Mouse (Mus musculus) intestine, postnatal 0 days (tissue): ENCODE results near the gene Plcb4. TPM values are rescaled to one million over a fixed set of nuclear protein-coding genes. Genes with fewer than 3 reads are reported as not detected.
A peak's percentile ranks its signal among the peaks of the same experiment; 100 is the strongest.
"Not testable (repeated sequence)": the region's sequence is repeated elsewhere in the genome, so short reads cannot be mapped to it uniquely, and the experiment has no call there.

Experiments
- ATAC-seq: fragments of 200-750 bp; cut with Nextera tagmentation; 2 replicates; pipeline ENCODE4 v1.8.0; 2017; ENCODE audit warnings: mild to moderate bottlenecking, moderate TSS enrichment, moderate library complexity
- H3K27ac ChIP-seq: fragments of 300-500 bp; sonication (generic); 2 replicates; pipeline ENCODE4 v1.5.1; 2014; ENCODE audit warnings: mild to moderate bottlenecking, low read depth, low read length, moderate library complexity
- H3K27me3 ChIP-seq: fragments of 300-500 bp; sonication (generic); replicated peaks from 2 replicates; pipeline ENCODE4 v1.6.1; 2014; ENCODE audit warnings: low read length, mixed read lengths; ENCODE audit not compliant: control insufficient read depth, insufficient read depth
- H3K36me3 ChIP-seq: fragments of 300-500 bp; sonication (generic); 2 replicates; pipeline ENCODE4 v1.6.1; 2014; ENCODE audit warnings: mild to moderate bottlenecking, moderate library complexity; ENCODE audit not compliant: control insufficient read depth, insufficient read depth
- H3K4me1 ChIP-seq: fragments of 300-500 bp; sonication (generic); replicated peaks from 2 replicates; pipeline ENCODE4 v1.6.1; 2014; ENCODE audit warnings: antibody characterized with exemption, low read length, mixed read lengths; ENCODE audit not compliant: control insufficient read depth, insufficient read depth
- H3K4me2 ChIP-seq: fragments of 300-500 bp; sonication (generic); replicated peaks from 2 replicates; pipeline ENCODE4 v1.6.1; 2014; ENCODE audit warnings: low read depth, mild to moderate bottlenecking, moderate library complexity
- H3K4me3 ChIP-seq: fragments of 300-500 bp; sonication (generic); 2 replicates; pipeline ENCODE4 v1.5.1; 2014; ENCODE audit warnings: low read depth, low read length
- H3K9ac ChIP-seq: fragments of 300-500 bp; sonication (generic); 2 replicates; pipeline ENCODE4 v1.6.1; 2014; ENCODE audit warnings: mild to moderate bottlenecking, low read depth, low read length
- H3K9me3 ChIP-seq: fragments of 300-500 bp; sonication (generic); 2 replicates; pipeline ENCODE4 v1.6.1; 2016; ENCODE audit warnings: mixed run types; ENCODE audit not compliant: control insufficient read depth
- CTCF ChIP-seq: sonication (generic); IDR thresholded peaks from 2 replicates; pipeline ENCODE4 v1.5.1; 2016; ENCODE audit warnings: low read depth, mild to moderate bottlenecking, control low read depth, antibody characterized with exemption, moderate library complexity
- WGBS: fragments of 180-500 bp; shearing (Covaris S2); extraction: QIAGEN DNeasy Blood & Tissue Kit; methylation state at CpG from one replicate; pipeline ENCODE4 v1.1.7; 2014; 5-methylcytosine and 5-hydroxymethylcytosine counted together
- polyA plus RNA-seq: library from polyadenylated mRNA; unstranded; fragments of >200 nt; fragmentation: Nextera tagmentation; extraction: Ambion mirVana; gene quantifications from 2 replicates; pipeline ENCODE4 v1.2.1, GENCODE M21; 2015

Plcb4 gene
- polyA plus RNA-seq, 1 experiment from 2014 or later = 5.5 TPM

DNA sequence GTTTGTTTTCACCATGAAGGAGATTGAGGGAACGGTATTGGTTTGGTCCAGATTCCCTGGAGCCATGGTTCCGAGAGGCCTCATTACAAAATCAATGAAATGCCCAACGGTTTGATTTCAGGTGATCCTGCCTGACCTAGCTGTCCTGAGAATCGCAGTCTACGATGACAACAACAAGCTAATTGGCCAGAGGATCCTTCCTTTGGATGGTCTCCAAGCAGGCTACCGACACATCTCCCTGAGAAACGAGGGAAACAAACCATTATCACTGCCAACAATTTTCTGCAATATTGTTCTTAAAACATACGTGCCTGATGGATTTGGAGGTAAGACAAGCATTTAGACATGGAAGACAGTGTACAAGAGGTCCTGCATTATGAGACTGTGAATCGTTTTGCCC is 317.2 kb downstream of the Plcb4 start:
- H3K27me3 ChIP-seq = no peaks in the 10 kb centered on the region
- no peak overlapping the region for H3K27ac ChIP-seq
- no peak overlapping the region for H3K4me2 ChIP-seq
- no peak overlapping the region for H3K4me3 ChIP-seq
- no peaks in the 10 kb centered on the region for H3K4me1 ChIP-seq
- no peaks in the 10 kb centered on the region for H3K9me3 ChIP-seq
- no peak for TF ChIP-seq CTCF
- 89% methylated on average over 9 of the region's 9 CpGs for WGBS
- ATAC-seq = no peak
- H3K9ac ChIP-seq = no peak overlapping the region
- no peaks in the 10 kb centered on the region for H3K36me3 ChIP-seq

DNA sequence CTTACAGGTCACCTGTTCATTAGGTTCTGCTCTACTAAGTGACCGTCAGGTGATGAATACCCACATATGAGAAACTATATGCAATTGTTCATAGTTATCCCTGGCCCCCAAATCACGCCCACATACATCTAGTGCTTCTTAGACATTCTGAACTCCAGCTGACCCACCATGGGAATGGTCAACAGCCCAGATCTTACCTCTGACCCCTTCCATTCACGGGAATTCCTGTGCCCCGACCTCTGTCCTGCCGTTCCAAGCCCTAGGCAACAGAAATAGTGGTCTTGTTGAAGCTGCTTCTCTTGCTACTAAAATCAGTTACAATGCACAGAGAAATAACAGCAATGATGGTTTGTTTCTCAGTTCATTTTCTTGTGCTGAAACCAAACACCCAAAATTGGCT is 320.0 kb downstream of the Plcb4 start:
- no peaks in the 10 kb centered on the region for H3K36me3 ChIP-seq
- H3K9me3 ChIP-seq = no peaks in the 10 kb centered on the region
- no peaks in the 10 kb centered on the region for H3K27me3 ChIP-seq
- H3K4me2 ChIP-seq = no peak overlapping the region
- no peaks in the 10 kb centered on the region for H3K4me1 ChIP-seq
- H3K9ac ChIP-seq = no peak overlapping the region
- TF ChIP-seq CTCF = no peak
- no peak overlapping the region for H3K27ac ChIP-seq
- 69% methylated on average over 5 of the region's 5 CpGs for WGBS
- no peak for ATAC-seq
- H3K4me3 ChIP-seq = no peak overlapping the region

DNA sequence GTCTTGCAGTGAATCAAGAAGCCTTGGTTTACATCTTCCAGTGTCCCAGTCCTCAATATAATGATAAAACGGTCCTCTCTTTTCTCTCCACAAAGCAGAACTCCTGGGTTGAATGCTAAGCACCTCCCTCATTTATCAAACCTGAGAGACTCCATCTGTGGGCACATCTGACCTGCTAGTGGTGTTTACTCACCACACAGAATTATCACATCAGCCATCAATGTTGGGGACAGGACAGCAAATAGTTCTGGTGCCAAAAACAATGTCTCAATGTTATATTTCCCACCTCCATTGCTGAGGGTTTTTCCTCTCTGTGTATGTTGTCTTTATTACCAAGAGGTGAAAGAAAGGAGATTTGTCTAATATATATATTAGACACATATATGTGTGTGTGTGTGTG is 321.6 kb downstream of the Plcb4 start:
- Histone ChIP-seq H3K4me3 (no peak overlapping the region), H3K4me1 (no peaks in the 10 kb centered on the region), H3K36me3 (no peaks in the 10 kb centered on the region), H3K4me2 (no peak overlapping the region), H3K27ac (no peak overlapping the region), H3K9me3 (no peaks in the 10 kb centered on the region), H3K9ac (no peak overlapping the region), H3K27me3 (no peaks in the 10 kb centered on the region)
- 31% methylated on average over 1 of the region's 1 CpGs for WGBS
- no peak for ATAC-seq
- TF ChIP-seq CTCF = no peak

DNA sequence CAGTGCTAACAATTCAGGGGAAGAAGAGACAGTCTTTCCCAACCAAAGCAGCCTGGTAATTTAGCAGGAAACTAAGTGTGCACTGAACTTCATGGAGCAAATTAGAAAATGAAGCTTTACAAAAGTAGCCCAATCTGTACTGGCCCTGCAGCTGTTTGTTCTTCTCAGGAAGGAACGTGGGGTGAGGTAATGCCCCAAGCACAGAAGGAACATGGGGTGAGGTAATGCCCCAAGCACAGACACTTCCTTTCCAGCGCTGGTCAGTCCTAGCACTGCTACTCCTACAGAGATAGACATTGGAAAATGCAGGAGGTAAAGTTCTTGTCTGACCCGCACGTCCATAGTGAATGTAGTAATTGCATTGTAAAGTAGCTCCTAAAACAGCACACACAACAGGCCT is 325.2 kb downstream of the Plcb4 start:
- Histone ChIP-seq H3K4me2 (no peak overlapping the region), H3K27ac (no peak overlapping the region), H3K9me3 (no peaks in the 10 kb centered on the region), H3K27me3 (no peaks in the 10 kb centered on the region), H3K9ac (no peak overlapping the region), H3K4me3 (no peak overlapping the region), H3K36me3 (no peaks in the 10 kb centered on the region), H3K4me1 (no peaks in the 10 kb centered on the region)
- 79% methylated on average over 4 of the region's 4 CpGs for WGBS
- no peak for TF ChIP-seq CTCF
- ATAC-seq = no peak

DNA sequence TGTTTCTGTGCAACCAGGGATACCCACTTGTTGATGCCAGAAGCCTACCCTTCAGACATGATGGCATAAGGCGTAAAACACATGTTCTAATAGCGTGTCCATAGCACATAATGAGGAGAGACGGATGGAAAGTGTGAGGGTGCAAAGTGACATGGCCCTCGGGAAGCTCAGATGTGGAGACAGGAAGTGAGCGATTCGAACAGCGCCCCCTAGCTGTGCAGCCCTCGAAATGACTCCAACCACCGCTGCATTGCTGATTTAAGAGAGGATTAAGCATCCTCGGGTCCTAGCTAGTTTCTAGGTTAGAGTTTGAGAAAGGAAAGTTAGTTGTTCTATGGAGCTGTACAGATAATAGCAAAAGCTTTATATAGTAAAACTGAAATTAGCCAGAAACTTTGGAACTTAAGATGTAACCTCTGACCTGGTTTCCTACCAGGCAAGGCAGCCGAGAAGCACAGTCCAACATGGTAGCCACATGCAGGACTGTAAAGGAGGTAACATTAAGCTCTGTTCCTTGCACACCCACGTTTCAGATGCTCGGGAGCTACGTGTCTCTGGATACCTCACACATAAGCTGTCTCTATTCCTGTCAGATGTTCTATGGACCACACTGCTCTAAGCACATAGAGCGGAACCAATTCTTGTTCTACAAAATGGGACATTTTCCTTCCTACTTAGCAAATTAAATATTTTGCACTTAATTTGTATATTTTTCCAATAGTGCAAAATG is 326.9 kb downstream of the Plcb4 start:
- WGBS = 85% methylated on average over 15 of the region's 15 CpGs

DNA sequence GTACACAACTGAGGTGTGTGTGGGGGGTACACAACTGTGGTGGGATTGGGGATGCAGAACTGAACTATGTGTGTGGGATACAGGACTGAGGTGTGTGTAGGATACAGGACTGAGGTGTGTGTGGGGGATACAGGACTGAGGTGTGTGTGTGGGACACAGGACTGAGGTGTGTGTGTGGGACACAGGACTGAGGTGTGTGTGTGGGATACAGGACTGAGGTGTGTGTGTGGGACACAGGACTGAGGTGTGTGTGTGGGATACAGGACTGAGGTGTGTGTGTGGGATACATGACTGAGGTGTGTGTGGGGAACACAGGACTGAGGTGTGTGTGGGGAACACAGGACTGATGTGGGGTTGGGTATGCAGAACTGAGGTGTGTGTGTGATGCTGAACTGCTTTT is 329.7 kb downstream of the Plcb4 start:
- H3K36me3 ChIP-seq, H3K27me3 ChIP-seq, H3K9ac ChIP-seq, H3K4me2 ChIP-seq, ATAC-seq, H3K27ac ChIP-seq, H3K9me3 ChIP-seq, H3K4me3 ChIP-seq, H3K4me1 ChIP-seq: not testable (repeated sequence)

More for the DNA sequence above, 326.9 kb downstream of the Plcb4 start:
- no peak for ATAC-seq
- Histone ChIP-seq H3K4me3 (no peak overlapping the region), H3K27ac (no peak overlapping the region), H3K36me3 (no peaks in the 10 kb centered on the region), H3K9me3 (no peaks in the 10 kb centered on the region), H3K4me2 (no peak overlapping the region), H3K4me1 (no peaks in the 10 kb centered on the region), H3K27me3 (no peaks in the 10 kb centered on the region), H3K9ac (no peak overlapping the region)
- TF ChIP-seq CTCF = peak; percentile 39

DNA sequence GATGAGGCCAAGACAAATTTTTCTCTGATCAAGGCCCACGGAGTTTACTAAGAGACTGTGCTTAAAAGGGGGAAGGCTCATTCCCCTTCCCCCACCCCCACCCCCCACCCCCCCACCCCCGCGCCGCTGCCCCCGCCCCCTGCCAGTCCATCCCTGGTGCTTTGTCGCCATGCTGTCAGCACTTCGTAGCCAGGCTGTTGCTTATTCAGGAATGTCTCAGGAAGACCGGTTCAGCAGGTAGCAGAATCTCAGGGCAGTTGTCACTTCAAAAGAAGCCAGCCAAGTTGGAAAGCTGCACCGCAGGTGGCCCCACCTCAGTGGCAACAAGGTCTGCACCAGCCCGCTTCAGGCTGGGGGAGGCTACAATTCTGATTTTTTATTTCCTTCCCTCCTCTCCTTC is 331.9 kb downstream of the Plcb4 start:
- not testable (repeated sequence) for H3K9ac ChIP-seq, H3K27me3 ChIP-seq, H3K27ac ChIP-seq, H3K4me3 ChIP-seq, H3K4me1 ChIP-seq, H3K4me2 ChIP-seq, H3K36me3 ChIP-seq, ATAC-seq, H3K9me3 ChIP-seq
- WGBS = 67% methylated on average over 10 of the region's 10 CpGs
